Mouse (Mus musculus) inflammation-experienced regulatory T-cells (primary cell): ENCODE measurements around the gene Dalrd3. TPM values are rescaled to one million over a fixed set of nuclear protein-coding genes. Genes with fewer than 3 reads are reported as not detected.

Experiments used
- polyA plus RNA-seq, 2 experiments: library from polyadenylated mRNA; unstranded; fragments of 100-300 nt; shearing (Covaris generic); gene quantifications; one replicate each; pipeline ENCODE4 v1.2.1; 2017

Gene Dalrd3
- 100 to 1,000 TPM; 102 to 133 TPM for polyA plus RNA-seq

GRCm38 (mm10) chr9:108569381-108570206 is at the start of gene Dalrd3:
TSS of gene Dalrd3 (plus strand) at chr9:108569886.

GRCm38 (mm10) chr9:108560227-108560841 is 9.4 kb upstream of the Dalrd3 start, which contains the start of gene Impdh2:
TSS of gene Impdh2 (plus strand) at chr9:108560286.

GRCm38 (mm10) chr9:108566815-108567776 is 2.6 kb upstream of the Dalrd3 start, which contains the start of gene Ndufaf3:
TSS of gene Ndufaf3 (minus strand) at chr9:108567434.

GRCm38 (mm10) chr9:108578545-108579343 is 9.1 kb downstream of the Dalrd3 start, which contains the start of gene Wdr6:
TSS of gene Wdr6 (minus strand) at chr9:108578739.

GRCm38 (mm10) chr9:108596998-108597764 is 27.5 kb downstream of the Dalrd3 start, which contains the start of gene P4htm:
TSS of gene P4htm (minus strand) at chr9:108597667.

Other genes starting within 250 kb of the Dalrd3 start
- gene Gpx1, start 231.0 kb upstream of the Dalrd3 start, polyA plus RNA-seq, result 100 to 1,000 TPM; 526 to 558 TPM
- gene Usp4, start 222.0 kb upstream of the Dalrd3 start, polyA plus RNA-seq, result 100 to 1,000 TPM; 146 to 173 TPM
- 1 to 10 TPM; 2.6 to 3.9 TPM for gene 1700102P08Rik, start 177.1 kb upstream of the Dalrd3 start, polyA plus RNA-seq
- 1 to 10 TPM in 1 of 2 experiments, not detected in 1; 1.8 TPM for gene Ccdc36, start 141.4 kb upstream of the Dalrd3 start, polyA plus RNA-seq
- gene BC048562, start 133.4 kb upstream of the Dalrd3 start, polyA plus RNA-seq, result not detected
- gene Ccdc71, start 109.4 kb upstream of the Dalrd3 start, polyA plus RNA-seq, result 10 to 100 TPM; 41.9 to 48.2 TPM
- gene Klhdc8b, start 108.3 kb upstream of the Dalrd3 start, polyA plus RNA-seq, result 1 to 10 TPM; 8.2 to 8.3 TPM
- gene Lamb2, start 90.2 kb upstream of the Dalrd3 start, polyA plus RNA-seq, result 1 to 10 TPM in 1 of 2 experiments, under 1 TPM in 1; 0.57 to 4.7 TPM
- gene Usp19, start 79.3 kb upstream of the Dalrd3 start, polyA plus RNA-seq, result 100 to 1,000 TPM; 116 to 142 TPM
- gene Qars, start 62.2 kb upstream of the Dalrd3 start, polyA plus RNA-seq, result 100 to 1,000 TPM in 1 of 2 experiments, 10 to 100 TPM in 1; 78.1 to 104 TPM
- 100 to 1,000 TPM; 143 to 144 TPM for gene Qrich1, start 53.1 kb upstream of the Dalrd3 start, polyA plus RNA-seq
- gene Impdh2, start 9.6 kb upstream of the Dalrd3 start, polyA plus RNA-seq, result 10 to 100 TPM; 65.6 to 70.4 TPM
- gene Ndufaf3, start 2.5 kb upstream of the Dalrd3 start, polyA plus RNA-seq, result 10 to 100 TPM; 64.1 to 70.8 TPM
- gene Wdr6, start 8.9 kb downstream of the Dalrd3 start, polyA plus RNA-seq, result 10 to 100 TPM; 56.5 to 71.2 TPM
- 10 to 100 TPM; 10.1 to 18.2 TPM for gene P4htm, start 27.8 kb downstream of the Dalrd3 start, polyA plus RNA-seq
- gene Arih2, start 79.5 kb downstream of the Dalrd3 start, polyA plus RNA-seq, result 10 to 100 TPM; 73.3 to 80.5 TPM
- gene Slc25a20, start 92.2 kb downstream of the Dalrd3 start, polyA plus RNA-seq, result 10 to 100 TPM; 40.7 to 49.3 TPM
- gene Prkar2a, start 119.4 kb downstream of the Dalrd3 start, polyA plus RNA-seq, result 10 to 100 TPM; 11.9 to 32.9 TPM
- gene Ip6k2, start 213.9 kb downstream of the Dalrd3 start, polyA plus RNA-seq, result 10 to 100 TPM; 13.1 to 13.8 TPM
- gene Nckipsd, start 238.5 kb downstream of the Dalrd3 start, polyA plus RNA-seq, result 10 to 100 TPM; 15.6 to 21.2 TPM